Mouse (Mus musculus) left cerebral cortex, postnatal 25 days (tissue): ENCODE data around the gene Cgnl1. TPM values are rescaled to one million over a fixed set of nuclear protein-coding genes. Genes with fewer than 3 reads are reported as not detected.

Source experiments
- DNase-seq, 2 experiments: peaks; one replicate each; pipeline ENCODE4 v3.0.0; 2022; ENCODE audit warnings: low spot score in 2 of 2, mixed read lengths in 1 of 2
- intact Hi-C: fragments of 180-260 bp; cut with DNase I; formaldehyde crosslinking; loops from one replicate; pipeline ENCODE4 v1.15.1; 2025
- total RNA-seq, 2 experiments: library from RNA; stranded (reverse); gene quantifications; 2 replicates each; pipeline ENCODE4 v1.2.3; 2021

Gene Cgnl1
- total RNA-seq, 2 experiments from 2014 or later, result 10.1 to 10.6 TPM

DNA sequence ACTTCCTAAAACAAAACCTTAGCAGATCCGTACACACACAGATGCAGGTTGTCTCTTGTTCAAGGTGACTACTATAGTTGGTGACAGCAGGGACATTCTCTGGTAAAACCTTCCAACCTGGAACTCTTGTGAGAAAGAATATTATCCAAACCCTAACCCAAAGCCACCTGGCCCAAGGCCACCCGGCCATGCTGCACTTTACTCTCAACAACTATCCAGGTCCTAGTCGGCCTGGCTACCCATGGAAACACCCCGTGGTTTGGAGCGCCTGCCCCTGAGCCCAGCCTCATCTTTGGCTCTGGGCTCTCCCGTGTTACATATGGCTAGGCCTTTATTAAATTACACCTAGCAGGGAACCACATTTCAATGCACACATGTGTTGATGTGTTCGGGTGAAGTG is 35.5 kb downstream of the Cgnl1 start:
- intact Hi-C loops, result no loop called here

GRCm38 (mm10) chr9:71733559-71733958 is 37.8 kb downstream of the Cgnl1 start:
- no peak for DNase-seq
- intact Hi-C loops, result no loop called here

More for the DNA sequence above, 35.5 kb downstream of the Cgnl1 start:
- DNase-seq, result no peak

GRCm38 (mm10) chr9:71728822-71729311 is 42.5 kb downstream of the Cgnl1 start:
- DNase-seq, result peak in 1 of 2 experiments; percentile 6
- intact Hi-C loops, result no loop called here

GRCm38 (mm10) chr9:71727233-71727632 is 44.2 kb downstream of the Cgnl1 start:
- intact Hi-C loops, result no loop called here
- DNase-seq, result no peak

- intact Hi-C loops, result no loop called here
- DNase-seq, result no peak
These were observed 45.3 kb downstream of the Cgnl1 start for GRCm38 (mm10) chr9:71726121-71726520.

DNA sequence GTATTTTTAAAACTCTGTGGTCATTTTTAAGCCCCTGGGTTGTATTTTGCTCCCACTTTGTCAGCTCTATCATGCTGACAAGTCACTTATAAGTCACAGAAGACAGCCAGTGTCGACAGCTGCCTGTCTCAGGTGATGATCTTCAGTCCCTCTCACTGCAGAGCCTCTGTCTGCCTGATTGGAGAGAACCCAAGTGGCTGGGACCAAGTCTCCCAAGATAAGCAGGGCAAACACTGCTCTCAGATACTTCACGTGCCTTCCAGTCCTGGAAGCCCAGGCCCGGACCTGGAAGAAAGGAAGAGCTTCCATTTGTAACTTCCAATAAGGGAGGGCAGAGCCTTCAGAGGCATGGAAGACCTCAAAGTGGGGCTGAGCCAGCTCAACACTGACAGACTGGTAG is 49.0 kb downstream of the Cgnl1 start:
- intact Hi-C loops, result no loop called here
- no peak for DNase-seq

GRCm38 (mm10) chr9:71716995-71717394 is 54.4 kb downstream of the Cgnl1 start:
- no peak for DNase-seq
- intact Hi-C loops, result no loop called here

DNA sequence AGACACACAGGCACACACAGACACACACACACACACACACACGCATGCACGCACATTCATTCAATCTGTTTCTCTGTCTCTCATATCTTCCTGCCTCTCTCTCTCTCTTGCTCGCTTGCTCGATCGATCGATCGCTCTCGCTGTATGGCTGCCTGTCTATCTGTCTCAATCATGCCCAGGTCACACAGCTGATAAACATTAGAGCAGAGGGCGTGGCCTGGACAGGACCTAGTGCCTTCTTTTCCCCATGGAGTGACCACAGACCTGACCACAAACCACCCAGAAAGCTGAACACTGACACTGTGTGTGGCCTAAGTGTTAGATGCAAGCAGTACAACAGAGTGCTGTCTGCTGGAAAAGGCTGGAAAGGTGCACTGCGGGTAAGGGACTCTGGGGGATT is 60.6 kb downstream of the Cgnl1 start:
- intact Hi-C loops, result no loop called here
- no peak for DNase-seq

GRCm38 (mm10) chr9:71709199-71709598 is 62.2 kb downstream of the Cgnl1 start:
- intact Hi-C loops, result no loop called here
- DNase-seq, result no peak

DNA sequence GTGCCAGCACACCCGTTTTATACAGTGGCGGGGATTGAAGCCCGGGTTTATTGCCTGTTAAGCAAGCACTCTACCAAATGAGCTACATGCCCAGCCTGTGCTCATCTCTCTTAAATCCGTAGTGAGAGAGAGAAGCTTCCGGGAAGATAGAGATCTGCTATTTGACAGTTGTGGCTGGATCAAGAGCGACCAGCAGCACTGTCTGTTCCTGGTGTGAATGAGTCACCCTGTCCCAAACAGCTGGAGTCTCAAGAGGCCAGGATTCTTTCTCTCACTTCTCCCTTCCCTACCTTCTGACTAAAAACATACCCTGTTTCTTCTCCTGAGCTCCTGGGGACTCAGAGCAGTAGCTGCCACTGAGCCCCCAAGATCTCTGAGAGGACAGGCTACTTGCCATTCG is 63.4 kb downstream of the Cgnl1 start:
- DNase-seq, result no peak

DNA sequence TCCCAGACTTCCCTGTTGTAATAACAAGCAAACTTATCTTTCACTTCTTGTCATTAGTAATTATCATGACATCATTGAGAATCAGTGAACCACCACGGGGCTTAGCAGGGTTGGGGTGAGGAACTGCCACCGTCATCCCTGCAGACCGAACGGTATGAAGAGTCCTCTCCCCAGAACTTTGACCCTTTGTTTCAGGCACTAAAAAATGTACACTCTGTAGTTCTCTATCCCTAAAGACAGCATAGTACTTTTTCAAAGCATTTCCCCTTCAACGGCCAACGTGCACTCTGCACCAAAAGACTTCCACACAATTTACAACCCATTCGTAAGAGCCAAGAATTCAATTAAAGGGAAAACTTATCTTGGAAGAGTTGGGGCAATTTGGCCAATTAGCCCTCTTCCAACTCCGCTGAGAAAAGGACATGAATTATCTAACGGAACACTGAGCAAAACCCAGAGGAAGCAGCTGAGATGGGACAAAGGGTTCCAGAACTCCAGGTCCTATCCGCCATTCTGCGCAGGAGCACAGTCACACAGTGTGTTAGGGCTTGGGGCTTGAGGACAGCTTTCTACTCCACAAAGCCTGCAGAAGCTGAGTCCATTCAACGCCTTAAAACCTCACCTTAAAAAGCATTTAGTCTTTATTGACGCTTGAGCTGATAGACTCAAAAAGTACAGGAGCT is 66.9 kb downstream of the Cgnl1 start:
- intact Hi-C loops, result no loop called here
- DNase-seq, result no peak

More for the DNA sequence above, 63.4 kb downstream of the Cgnl1 start:
- intact Hi-C loops, result no loop called here

DNA sequence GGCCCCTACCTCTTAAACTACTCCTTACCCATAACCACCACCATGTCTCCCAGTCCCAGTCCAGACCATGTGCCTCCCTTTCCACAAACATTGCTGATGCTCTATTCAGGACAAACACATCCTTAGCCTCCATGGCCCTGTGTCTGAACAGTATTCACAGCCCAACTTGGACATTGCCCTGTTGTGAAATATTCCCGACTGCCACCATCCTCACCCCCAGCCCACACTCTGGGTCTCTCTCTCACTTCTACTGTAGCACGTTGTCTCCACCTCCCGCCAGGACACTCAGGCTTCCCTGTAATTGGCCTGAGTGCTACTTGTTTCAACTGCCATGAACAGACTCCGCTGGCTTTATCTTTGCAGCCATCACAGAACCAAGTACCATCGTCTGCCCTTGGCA is 72.3 kb downstream of the Cgnl1 start:
- intact Hi-C loops, result no loop called here
- DNase-seq, result no peak

GRCm38 (mm10) chr9:71698116-71698515 is 73.3 kb downstream of the Cgnl1 start:
- no peak for DNase-seq
- intact Hi-C loops, result no loop called here

GRCm38 (mm10) chr9:71697189-71697588 is 74.2 kb downstream of the Cgnl1 start:
- DNase-seq, result no peak
- intact Hi-C loops, result no loop called here

- no peak for DNase-seq
- intact Hi-C loops, result no loop called here
These were observed 74.6 kb downstream of the Cgnl1 start for GRCm38 (mm10) chr9:71696762-71697161.

DNA sequence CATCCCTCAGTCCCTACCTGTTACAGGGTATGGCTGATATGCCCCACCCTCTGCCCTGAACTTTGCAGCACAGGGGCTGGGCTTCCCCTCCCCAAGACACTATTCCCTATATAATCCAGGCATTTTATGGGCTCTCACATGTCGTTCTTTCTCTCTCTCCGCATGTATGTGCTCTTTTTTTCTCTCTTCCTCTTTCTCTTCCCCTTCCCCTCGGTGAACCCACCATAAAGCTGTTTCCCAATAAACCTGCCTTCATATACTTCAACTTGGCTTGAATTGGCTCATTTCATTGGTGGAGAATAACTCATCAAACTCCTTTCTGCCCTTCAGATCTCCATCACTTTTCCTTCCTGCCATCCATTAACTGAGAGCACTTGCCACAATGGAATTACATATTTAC is 76.3 kb downstream of the Cgnl1 start:
- intact Hi-C loops, result no loop called here
- no peak for DNase-seq

DNA sequence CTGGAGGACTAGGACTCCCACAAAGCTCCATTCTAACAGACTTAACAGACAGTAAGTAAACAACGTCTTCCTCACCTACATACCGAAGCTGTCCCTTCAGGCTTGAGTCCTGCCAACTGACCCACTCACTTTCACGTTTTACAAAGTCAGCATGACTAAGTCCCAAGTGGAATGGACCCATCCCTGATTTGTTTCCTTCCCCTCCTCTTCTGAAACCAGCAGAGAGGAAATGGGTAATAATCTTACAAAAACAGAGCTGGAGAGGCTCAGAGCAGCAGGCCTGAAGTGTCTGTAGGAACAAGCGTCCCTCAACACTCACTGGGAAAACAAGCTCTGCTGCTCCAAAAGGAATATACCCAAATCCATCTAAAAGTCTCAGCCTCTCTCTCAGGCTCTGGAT is 77.2 kb downstream of the Cgnl1 start:
- intact Hi-C loops, result no loop called here
- no peak for DNase-seq

DNA sequence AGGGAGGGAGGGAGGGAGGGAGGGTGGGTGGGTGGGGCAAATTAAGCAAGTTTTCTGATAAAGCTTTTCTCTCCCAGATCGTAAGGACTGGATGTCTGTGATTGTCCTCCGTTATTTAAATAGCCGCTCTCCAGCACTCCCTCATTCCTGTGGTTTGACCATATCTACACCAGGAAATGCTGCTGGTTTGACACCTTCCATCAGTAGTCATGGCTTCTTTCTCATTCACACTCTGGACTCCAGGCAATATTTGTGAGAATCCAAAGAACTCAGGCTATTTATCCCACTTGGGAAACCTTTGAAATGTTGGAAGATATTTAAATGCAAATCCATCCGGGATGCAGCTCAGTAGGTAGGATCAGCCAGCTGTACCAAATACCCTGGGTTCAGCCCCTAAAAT is 77.6 kb downstream of the Cgnl1 start:
- no peak for DNase-seq
- intact Hi-C loops, result no loop called here

DNA sequence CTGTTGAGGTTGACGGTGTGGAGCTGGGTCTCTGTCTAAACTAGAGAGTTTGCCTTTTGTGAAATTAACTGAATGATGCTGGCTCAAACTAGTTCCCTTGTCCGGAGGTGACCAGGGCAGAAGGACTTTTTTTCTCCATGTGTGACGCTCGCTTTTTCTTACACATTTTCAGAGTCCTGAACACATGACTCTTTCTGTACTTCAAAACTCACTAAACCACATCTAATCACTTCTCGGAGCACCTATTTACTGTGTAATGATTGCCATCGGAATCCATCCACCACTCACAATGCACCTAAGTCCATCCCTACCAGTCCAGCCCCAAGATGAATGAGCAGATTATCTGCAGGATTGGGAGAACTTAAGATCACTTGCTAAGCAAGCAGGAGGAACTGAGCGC is 79.2 kb downstream of the Cgnl1 start:
- DNase-seq, result no peak
- intact Hi-C loops, result no loop called here

GRCm38 (mm10) chr9:71689369-71690073 is 81.9 kb downstream of the Cgnl1 start:
- DNase-seq, result no peak
- intact Hi-C loops, result no loop called here

DNA sequence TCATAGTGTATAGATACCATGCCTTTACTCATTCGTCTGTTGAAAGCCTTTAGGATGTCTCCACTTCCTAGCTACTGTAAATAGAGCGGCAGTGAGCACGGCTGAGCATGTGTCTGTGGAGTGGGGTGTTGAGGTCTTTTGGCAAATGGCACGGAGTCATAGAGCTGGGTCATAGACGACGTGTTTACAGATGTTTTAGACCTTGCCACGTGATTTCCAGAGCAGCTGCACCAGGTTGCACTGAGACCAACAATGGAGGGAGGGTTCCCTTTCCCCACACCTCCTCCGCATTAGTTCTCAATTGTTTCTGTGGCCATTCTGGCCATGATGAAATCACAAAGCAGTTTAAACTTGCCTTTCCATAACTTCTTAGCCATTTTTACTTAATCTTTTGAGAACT is 84.9 kb downstream of the Cgnl1 start:
- intact Hi-C loops, result no loop called here
- DNase-seq, result no peak
